17 mouse cellular contexts compared by ENCODE assay signal in the genomic region with DNA sequence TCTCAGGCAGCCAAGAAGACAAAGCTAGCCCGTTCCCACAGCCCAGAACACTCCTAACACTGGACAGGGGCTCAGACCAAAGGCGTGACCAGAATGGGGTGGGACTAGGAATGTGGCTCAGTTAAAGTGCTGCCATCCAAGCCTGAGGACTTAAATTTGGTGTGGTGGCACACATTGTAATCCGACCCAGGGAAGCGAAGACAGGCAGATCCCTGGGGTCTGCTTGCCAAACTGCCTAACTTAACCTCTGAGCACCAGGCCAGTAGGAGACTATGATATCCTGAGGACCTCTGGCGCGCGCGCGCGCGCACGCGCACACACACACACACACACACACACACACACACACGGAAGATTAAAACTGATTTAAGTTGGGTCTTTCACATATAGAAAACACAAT. TPM values are rescaled to one million over a fixed set of nuclear protein-coding genes. Genes with fewer than 3 reads are reported as not detected.
"Had no signal": no experiment of that assay in that cellular context is flagged by ENCODE, and none has a peak within 500 bp of the region (broad histone marks: within the 10 kb centered on the region; RNA-seq: fewer than 3 reads in every experiment).

No protein-coding gene starts in this region.

- H3K27me3 ChIP-seq: kidney, embryonic 15.5 days; liver, embryonic 13.5 days; lung, embryonic 15.5 days; midbrain, embryonic 12.5 days; neural tube, embryonic 15.5 days; stomach, embryonic 15.5 days had no signal

- DNase-seq: kidney, adult 2 months; kidney, postnatal 14 days; liver; liver, embryonic 13.5 days; liver, postnatal 0 days; lung, postnatal 14 days; right cerebral cortex, postnatal 4 days; thymus, adult 18-20 months; thymus, postnatal 14 days had no signal

- ATAC-seq: liver, postnatal 0 days had no signal

- H3K9me3 ChIP-seq: kidney, embryonic 15.5 days; limb, embryonic 12.5 days; liver, embryonic 13.5 days; lung, embryonic 15.5 days; megakaryocyte, embryonic 14.5 days; midbrain, embryonic 12.5 days; neural tube, embryonic 15.5 days; stomach, embryonic 15.5 days had no signal

- H3K4me2 ChIP-seq: kidney, embryonic 15.5 days; limb, embryonic 12.5 days; liver, embryonic 13.5 days; lung, embryonic 15.5 days; midbrain, embryonic 12.5 days; neural tube, embryonic 15.5 days; stomach, embryonic 15.5 days had no signal

- H3K9ac ChIP-seq: kidney, embryonic 15.5 days; limb, embryonic 12.5 days; liver, embryonic 13.5 days; liver, postnatal 0 days; lung, embryonic 15.5 days; midbrain, embryonic 12.5 days; neural tube, embryonic 15.5 days; stomach, embryonic 15.5 days had no signal

- H3K4me1 ChIP-seq: kidney, embryonic 15.5 days; liver, embryonic 13.5 days; lung, embryonic 15.5 days; stomach, embryonic 15.5 days had no signal

- H3K27ac ChIP-seq: kidney, embryonic 15.5 days; limb, embryonic 12.5 days; liver, embryonic 13.5 days; lung, embryonic 15.5 days; macrophage; midbrain, embryonic 12.5 days; neural tube, embryonic 15.5 days; stomach, embryonic 15.5 days had no signal

- H3K36me3 ChIP-seq: kidney, embryonic 15.5 days; limb, embryonic 12.5 days; liver, embryonic 13.5 days; lung, embryonic 15.5 days; midbrain, embryonic 12.5 days; neural tube, embryonic 15.5 days; stomach, embryonic 15.5 days had no signal

- H3K4me3 ChIP-seq: kidney, embryonic 15.5 days; limb, embryonic 12.5 days; liver, embryonic 13.5 days; lung, embryonic 15.5 days; megakaryocyte, embryonic 14.5 days; midbrain, embryonic 12.5 days; neural tube, embryonic 15.5 days; stomach, embryonic 15.5 days had no signal

RNA-seq across cellular contexts. Expression of a gene that starts 54.8 kb away (rescaled TPM):
- polyA plus RNA-seq: macrophage had no signal
